Comparison of ENCODE assay signal across 8 mouse cellular contexts in the genomic region with DNA sequence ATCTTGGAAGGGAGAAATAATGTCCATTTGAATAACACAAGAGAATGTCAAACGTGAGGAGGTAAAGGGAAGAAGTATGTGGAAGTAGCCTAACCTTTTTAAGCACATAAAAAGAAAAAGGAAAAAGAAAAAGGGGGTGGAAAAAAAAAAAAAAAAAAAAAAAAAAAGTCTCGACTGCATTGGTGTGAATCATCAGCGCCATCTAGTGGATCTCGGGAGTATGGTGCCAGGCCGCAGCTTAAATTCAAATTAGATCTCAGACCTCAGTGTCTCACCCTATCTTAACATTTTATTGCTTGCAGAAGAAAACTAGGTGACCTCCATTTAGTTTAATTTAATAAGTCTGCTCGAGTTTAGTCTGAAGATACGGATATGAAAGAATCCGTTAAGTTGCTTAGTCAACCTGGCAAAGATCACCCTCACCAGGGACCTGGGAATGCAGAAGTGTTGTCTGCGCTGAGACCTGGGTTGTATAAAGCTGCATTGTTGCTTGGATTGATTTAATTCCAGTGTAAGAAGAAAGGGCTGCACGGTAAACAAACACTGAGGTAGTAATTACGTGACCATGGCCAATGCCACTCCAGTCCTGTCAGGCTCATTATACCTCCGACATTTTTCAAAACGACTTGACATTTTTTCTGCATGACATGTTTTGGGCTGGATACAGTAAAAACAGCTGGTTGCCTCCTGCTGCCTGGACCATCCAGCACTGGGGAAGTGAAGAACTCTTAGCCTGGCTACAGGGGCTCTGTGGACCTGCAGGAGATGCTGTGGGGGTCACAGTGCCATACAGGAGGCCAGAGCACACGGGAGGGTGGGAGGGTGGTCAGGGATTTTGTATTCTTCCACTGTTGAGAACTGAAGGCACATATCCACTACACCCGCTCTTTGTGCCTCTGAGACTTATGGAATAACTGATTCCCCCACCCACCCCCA.
A peak's percentile ranks its signal among the peaks of the same experiment; 100 is the strongest.
DNase-seq lines count a peak whose midpoint lies in the region; ATAC-seq and TF ChIP-seq lines count a peak whose summit lies in the region.

No protein-coding gene starts in this region.

- H3K9ac ChIP-seq in forebrain, embryonic 12.5 days, result no peak overlapping the region
- H3K9ac ChIP-seq in hindbrain, postnatal 0 days (replicated peaks; ENCODE audit: low read length), result no peak overlapping the region
- no peak overlapping the region for H3K9ac ChIP-seq in limb, embryonic 11.5 days (ENCODE audit: low read length)
- peak overlapping the region; percentile 43; the same call in 1 of the 2 replicates for H3K9ac ChIP-seq in neural tube, embryonic 13.5 days

- peak; percentile 45; the same call in 1 of the 2 replicates for ATAC-seq in forebrain, embryonic 12.5 days (ENCODE audit: low FRiP score)
- ATAC-seq in hindbrain, postnatal 0 days, result no peak
- no peak for ATAC-seq in limb, embryonic 11.5 days (ENCODE audit: insufficient number of reproducible peaks, low FRiP score, low TSS enrichment, low read depth)
- no peak for ATAC-seq in neural tube, embryonic 13.5 days (ENCODE audit: low read depth)
- ATAC-seq in megakaryocyte-erythroid progenitor cell, adult 5-6 weeks (replicated peaks; ENCODE audit: low FRiP score, low TSS enrichment, poor library complexity, severe bottlenecking), result no peak

- no peaks in the 10 kb centered on the region for H3K9me3 ChIP-seq in forebrain, embryonic 12.5 days
- H3K9me3 ChIP-seq in hindbrain, postnatal 0 days (ENCODE audit: low read length), result no peaks in the 10 kb centered on the region
- H3K9me3 ChIP-seq in limb, embryonic 11.5 days (ENCODE audit: control insufficient read depth, low read length), result no peaks in the 10 kb centered on the region
- H3K9me3 ChIP-seq in neural tube, embryonic 13.5 days, result no peaks in the 10 kb centered on the region

- TF ChIP-seq CTCF in spleen, adult 2 months (IDR thresholded peaks at IDR 0.05; ENCODE audit: extremely low read depth, insufficient read depth, insufficient read length, insufficient replicate concordance), result peak; percentile 26; the same call in 1 of the 2 replicates
- peak; percentile 86 for TF ChIP-seq CTCF in hindbrain, postnatal 0 days (IDR thresholded peaks at IDR 0.05; ENCODE audit: low read depth)

- H3K36me3 ChIP-seq in spleen, adult 2 months (ENCODE audit: control insufficient read depth, insufficient read depth, low read length), result no peaks in the 10 kb centered on the region
- no peaks in the 10 kb centered on the region for H3K36me3 ChIP-seq in forebrain, embryonic 12.5 days (replicated peaks)
- H3K36me3 ChIP-seq in hindbrain, postnatal 0 days (ENCODE audit: insufficient read depth, low read length), result no peaks in the 10 kb centered on the region
- H3K36me3 ChIP-seq in limb, embryonic 11.5 days (ENCODE audit: control insufficient read depth, insufficient read depth, low read length), result no peaks in the 10 kb centered on the region
- H3K36me3 ChIP-seq in neural tube, embryonic 13.5 days, result no peaks in the 10 kb centered on the region

- 37% methylated on average over 15 of the region's 15 CpGs for WGBS in spleen, adult 2 months
- whole genome bisulfite sequencing in forebrain, embryonic 12.5 days, result 12% methylated on average over 15 of the region's 15 CpGs
- 15% methylated on average over 15 of the region's 15 CpGs for WGBS in hindbrain, postnatal 0 days
- 26% methylated on average over 15 of the region's 15 CpGs for WGBS in limb, embryonic 11.5 days
- WGBS in neural tube, embryonic 13.5 days, result 15% methylated on average over 15 of the region's 15 CpGs

- H3K4me3 ChIP-seq in spleen, adult 2 months (ENCODE audit: extremely low read depth, insufficient read depth, insufficient read length), result no peak overlapping the region
- no peak overlapping the region for H3K4me3 ChIP-seq in forebrain, embryonic 12.5 days (replicated peaks)
- no peak overlapping the region for H3K4me3 ChIP-seq in hindbrain, postnatal 0 days (ENCODE audit: low read length)
- no peak overlapping the region for H3K4me3 ChIP-seq in limb, embryonic 11.5 days (ENCODE audit: low read depth, low read length)
- no peak overlapping the region for H3K4me3 ChIP-seq in neural tube, embryonic 13.5 days

- H3K27me3 ChIP-seq in spleen, adult 2 months (ENCODE audit: control insufficient read depth, insufficient read depth, low read length), result no peaks in the 10 kb centered on the region
- peaks cover 8% of the 10 kb centered on the region; the same call in 1 of the 2 replicates for H3K27me3 ChIP-seq in forebrain, embryonic 12.5 days
- H3K27me3 ChIP-seq in hindbrain, postnatal 0 days (ENCODE audit: insufficient read depth, low read length), result no peaks in the 10 kb centered on the region
- H3K27me3 ChIP-seq in limb, embryonic 11.5 days (ENCODE audit: control insufficient read depth, insufficient read depth, low read length), result no peaks in the 10 kb centered on the region
- no peaks in the 10 kb centered on the region for H3K27me3 ChIP-seq in neural tube, embryonic 13.5 days

- no peak for TF ChIP-seq POLR2A in spleen, adult 2 months (IDR thresholded peaks at IDR 0.05; ENCODE audit: low read depth, low read length)

- no peaks in the 10 kb centered on the region for H3K4me1 ChIP-seq in spleen, adult 2 months (ENCODE audit: control insufficient read depth, insufficient read depth, insufficient read length)
- H3K4me1 ChIP-seq in forebrain, embryonic 12.5 days, result peaks cover 34% of the 10 kb centered on the region
- peaks cover 4% of the 10 kb centered on the region; the same call in 1 of the 2 replicates for H3K4me1 ChIP-seq in hindbrain, postnatal 0 days (ENCODE audit: insufficient read depth, low read length)
- H3K4me1 ChIP-seq in limb, embryonic 11.5 days (ENCODE audit: control insufficient read depth, insufficient read depth, low read length), result peaks cover 3% of the 10 kb centered on the region; the same call in 1 of the 2 replicates
- peaks cover 50% of the 10 kb centered on the region for H3K4me1 ChIP-seq in neural tube, embryonic 13.5 days (replicated peaks)

- DNase-seq in spleen, adult 2 months (ENCODE audit: low read depth in 1 of 2, low spot score in 2 of 2), result no peak
- DNase-seq in spleen, adult 12 weeks (ENCODE audit: low spot score), result no peak
- DNase-seq in c-Kit-positive CD71-positive TER-119-positive erythroid progenitor cells, embryonic 14.5 days (ENCODE audit: low spot score), result peak; percentile 24
- DNase-seq in hindbrain, postnatal 0 days (ENCODE audit: low spot score), result peak; percentile 86
- peak; percentile 79 for DNase-seq in limb, embryonic 11.5 days (ENCODE audit: low spot score)

- H3K27ac ChIP-seq in spleen, adult 2 months (ENCODE audit: insufficient read depth, low read length), result no peak overlapping the region
- H3K27ac ChIP-seq in forebrain, embryonic 12.5 days, result peak overlapping the region; percentile 53; the same call in 1 of the 2 replicates
- H3K27ac ChIP-seq in hindbrain, postnatal 0 days, result no peak overlapping the region
- H3K27ac ChIP-seq in limb, embryonic 11.5 days (replicated peaks; ENCODE audit: low read depth, low read length), result no peak overlapping the region; the same call in 1 of the 2 replicates
- H3K27ac ChIP-seq in neural tube, embryonic 13.5 days (replicated peaks), result no peak overlapping the region

- H3K4me2 ChIP-seq in forebrain, embryonic 12.5 days, result no peak overlapping the region
- H3K4me2 ChIP-seq in hindbrain, postnatal 0 days (ENCODE audit: low read depth, low read length), result peak overlapping the region; percentile 30
- H3K4me2 ChIP-seq in limb, embryonic 11.5 days (ENCODE audit: low read depth, severe bottlenecking), result no peak overlapping the region
- peak overlapping the region; percentile 27 for H3K4me2 ChIP-seq in neural tube, embryonic 13.5 days

Comparison
In these comparisons a context has a peak if more than half of its experiments do, and no peak if none do; other contexts are left out.
1. DNase-seq: peak in c-Kit-positive CD71-positive TER-119-positive erythroid progenitor cells, embryonic 14.5 days (single experiment), hindbrain, postnatal 0 days (single experiment) and limb, embryonic 11.5 days (single experiment); none in spleen, adult 2 months (0 of 2) and spleen, adult 12 weeks (single experiment).
2. H3K4me2 ChIP-seq: peak in hindbrain, postnatal 0 days (single experiment) and neural tube, embryonic 13.5 days (single experiment); none in forebrain, embryonic 12.5 days (single experiment) and limb, embryonic 11.5 days (single experiment).